Mouse (Mus musculus): Measurements from ENCODE around the gene Gm10799.

DNA sequence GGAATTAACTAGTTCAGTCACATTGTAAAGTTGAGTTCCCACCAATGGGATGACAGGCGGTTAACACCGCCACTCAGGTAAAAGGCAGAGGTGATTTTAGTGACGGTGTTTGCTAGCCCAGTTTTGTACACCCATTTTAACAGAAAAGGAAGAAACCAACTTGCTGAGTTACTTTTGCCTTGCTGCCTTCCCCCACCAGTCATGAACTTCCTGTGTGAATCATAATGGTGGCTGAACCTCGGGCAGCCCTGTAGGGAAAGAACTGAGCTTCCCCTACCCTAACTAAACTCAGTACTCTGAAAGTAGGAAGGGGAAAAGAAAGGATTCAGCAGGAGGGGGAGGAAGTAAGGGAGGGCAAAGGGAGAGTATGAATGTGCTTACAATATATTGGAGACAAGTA is 41.7 kb upstream of the Gm10799 start:
- TF ChIP-seq CTCF (IDR thresholded peaks at IDR 0.05; ENCODE audit: extremely low read depth, insufficient read depth, low read length) (no peak), POLR2A (IDR thresholded peaks at IDR 0.05; ENCODE audit: extremely low read depth, insufficient read depth, low read length) (no peak)
